8 mouse cellular contexts compared by ENCODE assay signal in the genomic region with DNA sequence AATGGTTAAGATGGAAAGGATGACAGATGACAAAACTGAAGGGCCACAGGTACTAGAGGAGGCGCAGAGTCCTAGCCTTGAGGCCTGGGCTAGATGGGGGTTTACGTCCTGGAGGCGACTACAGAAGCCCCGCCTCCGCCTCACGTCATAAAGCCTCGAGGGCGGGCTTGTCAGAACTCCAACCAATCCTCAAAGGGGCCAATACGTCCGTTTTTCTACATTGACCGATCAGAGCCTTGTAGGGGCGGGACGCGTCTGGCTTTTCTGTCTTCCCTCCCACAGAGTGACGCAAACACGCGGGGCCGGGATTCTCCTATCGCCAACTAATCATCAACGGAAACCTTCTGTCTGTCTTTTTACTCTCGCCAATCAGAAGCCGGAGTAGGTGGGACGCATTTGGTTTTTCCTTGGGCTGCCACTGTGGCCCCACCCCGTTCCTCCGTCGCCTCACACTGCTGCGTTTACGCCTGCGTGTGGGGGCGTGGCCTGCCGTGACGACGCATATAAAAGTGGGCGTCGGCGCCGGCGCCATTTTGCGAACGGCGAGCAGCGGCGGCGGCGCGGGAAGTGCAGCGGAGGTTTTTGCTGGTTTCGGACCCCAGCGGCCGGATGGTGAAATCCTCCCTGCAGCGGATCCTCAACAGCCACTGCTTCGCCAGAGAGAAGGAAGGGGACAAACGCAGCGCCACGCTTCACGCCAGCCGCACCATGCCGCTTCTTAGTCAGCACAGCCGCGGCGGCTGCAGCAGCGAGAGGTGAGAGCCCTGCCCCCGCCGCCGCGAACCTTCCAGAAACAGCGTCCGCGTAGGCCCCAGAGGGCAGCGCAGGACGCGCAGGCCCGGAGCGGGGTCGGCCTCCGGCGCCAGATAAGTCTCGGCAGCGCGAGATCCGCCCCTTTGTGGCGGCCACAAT. TPM values are rescaled to one million over a fixed set of nuclear protein-coding genes. Genes with fewer than 3 reads are reported as not detected.
A peak's percentile ranks its signal among the peaks of the same experiment; 100 is the strongest.
DNase-seq lines count a peak whose midpoint lies in the region; ATAC-seq lines count a peak whose summit lies in the region.

Oaz1 (plus strand) TSS at position 506 of the 912 bp plus-strand sequence.

- WGBS in heart, embryonic 10.5 days, result under 1% methylated on average over 78 of the region's 82 CpGs
- whole genome bisulfite sequencing in kidney, embryonic 15.5 days, result under 1% methylated on average over 75 of the region's 82 CpGs

- peak; percentile 99 for DNase-seq in B cell, adult 2 months
- peak; percentile 100 for DNase-seq in brain, adult 2 months (ENCODE audit: low read depth, low spot score)
- DNase-seq in heart, embryonic 10.5 days (ENCODE audit: low spot score), result peak; percentile 100
- peak; percentile 98 for DNase-seq in liver
- peak; percentile 97 to 99 for DNase-seq in spleen, postnatal 4 days (ENCODE audit: low spot score in 2 of 2)

- H3K4me1 ChIP-seq in heart, embryonic 10.5 days, result peaks cover 36% of the 10 kb centered on the region
- peaks cover 51% of the 10 kb centered on the region for H3K4me1 ChIP-seq in kidney, embryonic 15.5 days

- peak within 1 kb of the TSS; percentile 94 for H3K9ac ChIP-seq in kidney, embryonic 15.5 days

- ATAC-seq in erythroblast, adult 5-6 weeks (replicated peaks; ENCODE audit: low FRiP score, poor library complexity, severe bottlenecking), result peak; percentile 84
- ATAC-seq in kidney, embryonic 15.5 days (replicated peaks; ENCODE audit: low FRiP score), result peak; percentile 96
- ATAC-seq in monocyte, adult 5-6 weeks (replicated peaks; ENCODE audit: insufficient number of reproducible peaks, low FRiP score, low TSS enrichment, poor library complexity, severe bottlenecking), result peak; percentile 92

- peak within 1 kb of the TSS; percentile 97 for H3K27ac ChIP-seq in heart, embryonic 10.5 days
- H3K27ac ChIP-seq in kidney, embryonic 15.5 days, result peak within 1 kb of the TSS; percentile 90

- peak within 1 kb of the TSS; percentile 79 for H3K4me2 ChIP-seq in kidney, embryonic 15.5 days

- no peaks in the 10 kb centered on the region for H3K27me3 ChIP-seq in heart, embryonic 10.5 days (ENCODE audit: insufficient read depth, poor library complexity, severe bottlenecking)
- H3K27me3 ChIP-seq in kidney, embryonic 15.5 days, result no peaks in the 10 kb centered on the region

- H3K4me3 ChIP-seq in heart, embryonic 10.5 days, result peak within 1 kb of the TSS; percentile 85
- peak within 1 kb of the TSS; percentile 80 for H3K4me3 ChIP-seq in kidney, embryonic 15.5 days (replicated peaks)

- H3K9me3 ChIP-seq in heart, embryonic 10.5 days, result no peaks in the 10 kb centered on the region
- no peaks in the 10 kb centered on the region for H3K9me3 ChIP-seq in kidney, embryonic 15.5 days (replicated peaks)

- H3K36me3 ChIP-seq in heart, embryonic 10.5 days, result peaks cover 29% of the 10 kb centered on the region
- peaks cover 25% of the 10 kb centered on the region for H3K36me3 ChIP-seq in kidney, embryonic 15.5 days

RNA-seq across cellular contexts. Expression of gene Oaz1, which starts in this region (rescaled TPM):
- total RNA-seq in erythroblast, adult 5-6 weeks (2015; ENCODE audit: low replicate concordance), result 1,067 and 1,159 TPM in 2 replicates
- total RNA-seq in erythroblast, adult 5-6 weeks (2017; ENCODE audit: low replicate concordance), result 242 and 348 TPM in 2 replicates
- 2,064 and 2,176 TPM in 2 replicates for polyA plus RNA-seq in heart, embryonic 10.5 days (2016; fragmentation: Nextera tagmentation; extraction: Ambion mirVana)
- 1,583 and 1,739 TPM in 2 replicates for polyA plus RNA-seq in kidney, embryonic 15.5 days (2015; fragmentation: Nextera tagmentation; extraction: Ambion mirVana)
- total RNA-seq in monocyte, adult 5-6 weeks (2017), result 242 to 281 TPM (median 259 TPM) in 3 replicates

Comparison
In these comparisons a context has a peak if more than half of its experiments do, and no peak if none do; other contexts are left out.
1. Peak in every context shown above with its lines: DNase-seq, ATAC-seq, H3K4me3 ChIP-seq and H3K27ac ChIP-seq.